Mouse (Mus musculus): Measurements from ENCODE around the gene Vstm2b.

- no peak for TF ChIP-seq CTCF (IDR thresholded peaks at IDR 0.05; ENCODE audit: control insufficient read depth, insufficient read depth, insufficient read length)
- TF ChIP-seq MAX (IDR thresholded peaks at IDR 0.05): no peak
- no peak for TF ChIP-seq USF1 (IDR thresholded peaks at IDR 0.05; ENCODE audit: low read depth)
- no peak for TF ChIP-seq FOSL1 (IDR thresholded peaks at IDR 0.05; ENCODE audit: insufficient read depth, low read length, poor library complexity, severe bottlenecking)
- TF ChIP-seq MYOG (IDR thresholded peaks at IDR 0.05; ENCODE audit: control insufficient read depth, extremely low read depth, insufficient read length): no peak
- TF ChIP-seq MYOD1 (IDR thresholded peaks at IDR 0.05; ENCODE audit: control insufficient read depth, insufficient read length, low read depth): no peak
Observed at GRCm38 (mm10) chr7:40898096-40898710, at the start of gene Vstm2b.
